Mouse (Mus musculus): ENCODE results near the gene Nol10. TPM values are rescaled to one million over a fixed set of nuclear protein-coding genes. Genes with fewer than 3 reads are reported as not detected.

Gene Nol10
- polyA plus RNA-seq, 1 experiment from 2014 or later = 29.9 TPM

GRCm38 (mm10) chr12:17390510-17390909 lies 42.3 kb downstream of the Nol10 start:
- 76% methylated on average over 4 of the region's 4 CpGs for WGBS
- no peaks in the 10 kb centered on the region for H3K4me1 ChIP-seq
- ATAC-seq (ENCODE audit: low FRiP score, low read depth) = no peak

GRCm38 (mm10) chr12:17393148-17393547 lies 44.9 kb downstream of the Nol10 start:
- H3K27me3 ChIP-seq (replicated peaks) = no peaks in the 10 kb centered on the region
- H3K4me1 ChIP-seq = no peaks in the 10 kb centered on the region
- no peaks in the 10 kb centered on the region for H3K9me3 ChIP-seq
- H3K36me3 ChIP-seq = peaks cover 2% of the 10 kb centered on the region; the same call in 1 of the 2 replicates
- no peak overlapping the region for H3K4me3 ChIP-seq
- no peak overlapping the region for H3K9ac ChIP-seq
- no peak for ATAC-seq (ENCODE audit: low FRiP score, low read depth)
- WGBS = 78% methylated on average over 13 of the region's 13 CpGs
- H3K4me2 ChIP-seq (replicated peaks) = no peak overlapping the region
- no peak overlapping the region for H3K27ac ChIP-seq

More at GRCm38 (mm10) chr12:17390510-17390909, 42.3 kb downstream of the Nol10 start:
- no peak overlapping the region for H3K9ac ChIP-seq
- peaks cover 6% of the 10 kb centered on the region; the same call in 1 of the 2 replicates for H3K36me3 ChIP-seq
- no peaks in the 10 kb centered on the region for H3K9me3 ChIP-seq
- no peak overlapping the region for H3K4me2 ChIP-seq (replicated peaks)
- H3K27me3 ChIP-seq (replicated peaks) = no peaks in the 10 kb centered on the region
- no peak overlapping the region for H3K4me3 ChIP-seq
- H3K27ac ChIP-seq = no peak overlapping the region

- no peak for ATAC-seq (ENCODE audit: low FRiP score, low read depth)
- 81% methylated on average over 2 of the region's 2 CpGs for WGBS
- no peak overlapping the region for H3K4me2 ChIP-seq (replicated peaks)
- no peak overlapping the region for H3K27ac ChIP-seq
- H3K4me1 ChIP-seq = no peaks in the 10 kb centered on the region
- no peaks in the 10 kb centered on the region for H3K27me3 ChIP-seq (replicated peaks)
- H3K4me3 ChIP-seq = no peak overlapping the region
- no peak overlapping the region for H3K9ac ChIP-seq
- H3K9me3 ChIP-seq = no peaks in the 10 kb centered on the region
- peaks cover 7% of the 10 kb centered on the region; the same call in 1 of the 2 replicates for H3K36me3 ChIP-seq
Observed at GRCm38 (mm10) chr12:17397150-17397549, 48.9 kb downstream of the Nol10 start.

- no peak overlapping the region for H3K4me2 ChIP-seq (replicated peaks)
- WGBS = 95% methylated on average over 1 of the region's 1 CpGs
Observed at GRCm38 (mm10) chr12:17401419-17401818, 53.2 kb downstream of the Nol10 start.

GRCm38 (mm10) chr12:17402116-17402515 lies 53.9 kb downstream of the Nol10 start:
- 90% methylated on average over 3 of the region's 3 CpGs for WGBS
- Histone ChIP-seq H3K27ac (no peak overlapping the region), H3K27me3 (replicated peaks) (no peaks in the 10 kb centered on the region), H3K4me2 (replicated peaks) (no peak overlapping the region), H3K4me3 (no peak overlapping the region), H3K9ac (no peak overlapping the region), H3K9me3 (no peaks in the 10 kb centered on the region), H3K36me3 (peaks cover 42% of the 10 kb centered on the region), H3K4me1 (no peaks in the 10 kb centered on the region)
- ATAC-seq (ENCODE audit: low FRiP score, low read depth) = no peak

More at GRCm38 (mm10) chr12:17401419-17401818, 53.2 kb downstream of the Nol10 start:
- Histone ChIP-seq H3K4me1 (no peaks in the 10 kb centered on the region), H3K27me3 (replicated peaks) (no peaks in the 10 kb centered on the region), H3K9ac (no peak overlapping the region), H3K9me3 (no peaks in the 10 kb centered on the region), H3K4me3 (no peak overlapping the region), H3K36me3 (peaks cover 37% of the 10 kb centered on the region), H3K27ac (no peak overlapping the region)
- no peak for ATAC-seq (ENCODE audit: low FRiP score, low read depth)

GRCm38 (mm10) chr12:17403998-17404397 lies 55.7 kb downstream of the Nol10 start:
- no peaks in the 10 kb centered on the region for H3K4me1 ChIP-seq
- 96% methylated on average over 4 of the region's 4 CpGs for WGBS
- H3K27ac ChIP-seq = no peak overlapping the region
- peaks cover 56% of the 10 kb centered on the region for H3K36me3 ChIP-seq
- H3K27me3 ChIP-seq (replicated peaks) = no peaks in the 10 kb centered on the region
- no peak overlapping the region for H3K9ac ChIP-seq
- no peaks in the 10 kb centered on the region for H3K9me3 ChIP-seq
- no peak overlapping the region for H3K4me3 ChIP-seq
- no peak for ATAC-seq (ENCODE audit: low FRiP score, low read depth)
- H3K4me2 ChIP-seq (replicated peaks) = no peak overlapping the region

GRCm38 (mm10) chr12:17406825-17407224 lies 58.6 kb downstream of the Nol10 start:
- Histone ChIP-seq H3K36me3 (peaks cover 62% of the 10 kb centered on the region), H3K27me3 (replicated peaks) (no peaks in the 10 kb centered on the region), H3K9ac (no peak overlapping the region), H3K4me3 (no peak overlapping the region), H3K4me2 (replicated peaks) (no peak overlapping the region), H3K4me1 (no peaks in the 10 kb centered on the region), H3K9me3 (no peaks in the 10 kb centered on the region), H3K27ac (no peak overlapping the region)
- no peak for ATAC-seq (ENCODE audit: low FRiP score, low read depth)
- 94% methylated on average over 4 of the region's 4 CpGs for WGBS

- H3K9me3 ChIP-seq = no peaks in the 10 kb centered on the region
- peaks cover 58% of the 10 kb centered on the region for H3K36me3 ChIP-seq
- H3K27ac ChIP-seq = no peak overlapping the region
- H3K4me2 ChIP-seq (replicated peaks) = no peak overlapping the region
- ATAC-seq (ENCODE audit: low FRiP score, low read depth) = no peak
- H3K27me3 ChIP-seq (replicated peaks) = no peaks in the 10 kb centered on the region
- WGBS = 93% methylated on average over 7 of the region's 7 CpGs
- no peak overlapping the region for H3K9ac ChIP-seq
- no peak overlapping the region for H3K4me3 ChIP-seq
- H3K4me1 ChIP-seq = no peaks in the 10 kb centered on the region
Observed at GRCm38 (mm10) chr12:17408312-17408711, 60.1 kb downstream of the Nol10 start.

GRCm38 (mm10) chr12:17411242-17411641 lies 63.0 kb downstream of the Nol10 start:
- H3K27ac ChIP-seq = no peak overlapping the region
- no peak overlapping the region for H3K4me2 ChIP-seq (replicated peaks)
- no peak overlapping the region for H3K9ac ChIP-seq
- ATAC-seq (ENCODE audit: low FRiP score, low read depth) = no peak
- no peaks in the 10 kb centered on the region for H3K9me3 ChIP-seq
- H3K27me3 ChIP-seq (replicated peaks) = no peaks in the 10 kb centered on the region
- peaks cover 39% of the 10 kb centered on the region for H3K36me3 ChIP-seq
- no peaks in the 10 kb centered on the region for H3K4me1 ChIP-seq
- 91% methylated on average over 2 of the region's 2 CpGs for WGBS
- H3K4me3 ChIP-seq = no peak overlapping the region

- WGBS = 77% methylated on average over 12 of the region's 12 CpGs
- no peak overlapping the region for H3K4me2 ChIP-seq (replicated peaks)
- H3K9me3 ChIP-seq = no peaks in the 10 kb centered on the region
- ATAC-seq (ENCODE audit: low FRiP score, low read depth) = no peak
- H3K36me3 ChIP-seq = peaks cover 40% of the 10 kb centered on the region
- H3K27me3 ChIP-seq (replicated peaks) = no peaks in the 10 kb centered on the region
- H3K4me1 ChIP-seq = no peaks in the 10 kb centered on the region
- H3K9ac ChIP-seq = no peak overlapping the region
- H3K27ac ChIP-seq = no peak overlapping the region
- no peak overlapping the region for H3K4me3 ChIP-seq
Observed at GRCm38 (mm10) chr12:17411797-17412526, 63.7 kb downstream of the Nol10 start.

GRCm38 (mm10) chr12:17414734-17415133 lies 66.5 kb downstream of the Nol10 start:
- Histone ChIP-seq H3K4me1 (no peaks in the 10 kb centered on the region), H3K27ac (no peak overlapping the region), H3K4me2 (replicated peaks) (no peak overlapping the region), H3K36me3 (peaks cover 44% of the 10 kb centered on the region), H3K9me3 (no peaks in the 10 kb centered on the region), H3K9ac (no peak overlapping the region), H3K4me3 (no peak overlapping the region), H3K27me3 (replicated peaks) (no peaks in the 10 kb centered on the region)
- WGBS = 86% methylated on average over 7 of the region's 7 CpGs
- ATAC-seq (ENCODE audit: low FRiP score, low read depth) = no peak

GRCm38 (mm10) chr12:17420168-17420810 lies 72.0 kb downstream of the Nol10 start:
- WGBS = 77% methylated on average over 3 of the region's 3 CpGs

More at GRCm38 (mm10) chr12:17420168-17420810, 72.0 kb downstream of the Nol10 start:
- no peak overlapping the region for H3K4me2 ChIP-seq (replicated peaks)
- no peak overlapping the region for H3K4me3 ChIP-seq
- no peaks in the 10 kb centered on the region for H3K9me3 ChIP-seq
- no peak overlapping the region for H3K9ac ChIP-seq
- no peaks in the 10 kb centered on the region for H3K4me1 ChIP-seq
- H3K27me3 ChIP-seq (replicated peaks) = no peaks in the 10 kb centered on the region
- no peak for ATAC-seq (ENCODE audit: low FRiP score, low read depth)
- H3K27ac ChIP-seq = no peak overlapping the region
- peaks cover 67% of the 10 kb centered on the region for H3K36me3 ChIP-seq
